Mouse (Mus musculus) kidney, embryonic 14.5 days (tissue): ENCODE measurements around the gene Gm14137. TPM values are rescaled to one million over a fixed set of nuclear protein-coding genes. Genes with fewer than 3 reads are reported as not detected.
A peak's percentile ranks its signal among the peaks of the same experiment; 100 is the strongest.

Source experiments
- ATAC-seq: fragments of 200-750 bp; cut with Nextera tagmentation; 2 replicates; pipeline ENCODE4 v1.8.0; 2017; ENCODE audit warnings: moderate number of reproducible peaks, mild to moderate bottlenecking, moderate TSS enrichment, moderate library complexity; ENCODE audit not compliant: low FRiP score, low TSS enrichment
- H3K27ac ChIP-seq: fragments of 300-500 bp; sonication (generic); 2 replicates; pipeline ENCODE4 v1.5.1; 2014; ENCODE audit warnings: low read depth, mild to moderate bottlenecking, low read length, moderate library complexity, mixed read lengths
- H3K27me3 ChIP-seq: fragments of 300-500 bp; sonication (generic); 2 replicates; pipeline ENCODE4 v1.6.1; 2014; ENCODE audit warnings: mild to moderate bottlenecking, low read length; ENCODE audit not compliant: control insufficient read depth, insufficient read depth
- H3K36me3 ChIP-seq: fragments of 300-500 bp; sonication (generic); 2 replicates; pipeline ENCODE4 v1.6.1; 2014; ENCODE audit warnings: low read length, mixed read lengths; ENCODE audit not compliant: control insufficient read depth, insufficient read depth
- H3K4me1 ChIP-seq: fragments of 300-500 bp; sonication (generic); 2 replicates; pipeline ENCODE4 v1.6.1; 2014; ENCODE audit warnings: low read length, mixed read lengths; ENCODE audit not compliant: control insufficient read depth, insufficient read depth
- H3K4me2 ChIP-seq: fragments of 300-500 bp; sonication (generic); replicated peaks from 2 replicates; pipeline ENCODE4 v1.6.1; 2014; ENCODE audit warnings: low read depth, mild to moderate bottlenecking, low read length
- H3K4me3 ChIP-seq: fragments of 300-500 bp; sonication (generic); 2 replicates; pipeline ENCODE4 v1.5.1; 2014; ENCODE audit warnings: mild to moderate bottlenecking, low read length
- H3K9ac ChIP-seq: fragments of 300-500 bp; sonication (generic); 2 replicates; pipeline ENCODE4 v1.6.1; 2014; ENCODE audit warnings: low read depth, mild to moderate bottlenecking, low read length, moderate library complexity
- H3K9me3 ChIP-seq: fragments of 300-500 bp; sonication (generic); 2 replicates; pipeline ENCODE4 v1.6.1; 2016; ENCODE audit warnings: low read length; ENCODE audit not compliant: control insufficient read depth
- WGBS: fragments of 180-500 bp; shearing (Covaris S2); extraction: QIAGEN DNeasy Blood & Tissue Kit; methylation state at CpG from one replicate; pipeline ENCODE4 v1.1.7; 2014; 5-methylcytosine and 5-hydroxymethylcytosine counted together
- polyA plus RNA-seq: library from polyadenylated mRNA; unstranded; fragments of >200 nt; fragmentation: Nextera tagmentation; extraction: Ambion mirVana; gene quantifications from 2 replicates; pipeline ENCODE4 v1.2.1, GENCODE M21; 2014

Gm14137 gene
- polyA plus RNA-seq = 0.31 and 0.43 TPM in 2 replicates

DNA sequence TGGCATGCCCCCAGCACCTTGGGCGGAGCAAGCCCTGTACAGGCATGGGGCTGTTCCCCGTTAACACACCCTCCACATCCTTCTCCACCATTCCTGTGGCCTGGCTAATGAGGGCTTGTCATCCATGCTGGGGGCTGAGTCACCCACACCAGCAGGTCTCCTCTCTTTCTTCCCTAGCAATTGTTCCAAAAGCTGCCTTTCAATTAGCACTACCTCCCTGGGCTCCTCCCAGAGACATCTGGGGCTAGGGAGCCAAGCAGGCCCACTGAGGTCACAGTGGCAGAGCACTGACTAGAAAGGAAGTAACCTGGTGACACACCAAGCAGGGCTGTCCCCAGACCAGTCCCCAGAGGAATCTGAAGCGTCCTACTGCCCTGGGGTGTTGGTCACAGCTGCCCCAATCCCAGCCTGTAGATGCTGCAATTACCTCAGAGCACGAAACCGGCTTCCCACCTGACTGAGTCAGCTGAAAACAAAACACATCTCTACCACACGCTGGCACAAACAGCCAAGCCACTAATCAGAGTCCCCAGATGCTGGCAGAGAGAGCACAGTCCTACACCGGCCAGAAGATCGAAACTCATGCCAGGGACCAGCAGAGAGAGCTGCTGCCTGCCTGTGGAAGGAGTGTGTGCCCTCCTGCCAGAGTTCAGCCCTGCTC, at the start of gene Gm14137:
Gm14137 (plus strand) TSS at position 519 of the 661 bp plus-strand sequence.
- Histone ChIP-seq H3K9me3 (no peaks in the 10 kb centered on the region), H3K4me2 (no peak within 1 kb of the TSS), H3K27me3 (no peaks in the 10 kb centered on the region), H3K36me3 (peaks cover 2% of the 10 kb centered on the region; the same call in 1 of the 2 replicates), H3K4me3 (no peak within 1 kb of the TSS), H3K27ac (peak within 1 kb of the TSS; percentile 52; the same call in 1 of the 2 replicates), H3K9ac (peak within 1 kb of the TSS; percentile 18; the same call in 1 of the 2 replicates), H3K4me1 (peaks cover 32% of the 10 kb centered on the region)
- no peak for ATAC-seq
- WGBS = 44% methylated on average over 8 of the region's 8 CpGs

DNA sequence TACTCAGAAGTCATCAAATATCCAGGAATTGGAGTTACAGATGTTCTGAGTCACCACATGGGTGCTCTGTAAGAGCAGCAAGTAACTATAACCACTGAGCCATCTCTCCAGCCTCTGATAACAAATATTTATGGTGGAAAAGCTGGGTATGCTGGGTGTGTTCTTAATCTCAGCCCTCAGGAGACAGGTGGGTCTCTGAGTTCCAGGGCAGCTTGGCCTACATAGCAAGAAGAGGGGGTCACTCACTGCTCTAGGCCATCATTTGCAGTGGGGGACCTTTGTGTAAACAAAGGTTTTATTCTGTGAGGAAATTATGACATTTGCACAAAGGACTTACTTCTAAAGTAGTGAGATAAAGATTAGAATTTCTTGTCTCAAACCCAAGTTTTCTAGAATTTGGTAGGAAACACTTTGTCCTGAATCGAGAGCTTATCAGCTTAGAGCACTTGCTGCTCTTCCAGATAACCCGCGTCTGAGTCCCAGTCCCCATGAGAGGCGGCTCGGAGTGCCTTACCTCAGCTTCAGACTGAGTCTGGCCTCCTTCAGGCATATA, 37.9 kb upstream of the Gm14137 start:
- H3K9me3 ChIP-seq = no peaks in the 10 kb centered on the region
- H3K4me1 ChIP-seq = no peaks in the 10 kb centered on the region
- peaks cover 75% of the 10 kb centered on the region for H3K36me3 ChIP-seq
- H3K4me2 ChIP-seq = no peak overlapping the region
- no peak overlapping the region for H3K4me3 ChIP-seq
- WGBS = 93% methylated on average over 5 of the region's 5 CpGs
- no peak overlapping the region for H3K9ac ChIP-seq
- H3K27ac ChIP-seq = no peak overlapping the region
- no peaks in the 10 kb centered on the region for H3K27me3 ChIP-seq
- no peak for ATAC-seq

DNA sequence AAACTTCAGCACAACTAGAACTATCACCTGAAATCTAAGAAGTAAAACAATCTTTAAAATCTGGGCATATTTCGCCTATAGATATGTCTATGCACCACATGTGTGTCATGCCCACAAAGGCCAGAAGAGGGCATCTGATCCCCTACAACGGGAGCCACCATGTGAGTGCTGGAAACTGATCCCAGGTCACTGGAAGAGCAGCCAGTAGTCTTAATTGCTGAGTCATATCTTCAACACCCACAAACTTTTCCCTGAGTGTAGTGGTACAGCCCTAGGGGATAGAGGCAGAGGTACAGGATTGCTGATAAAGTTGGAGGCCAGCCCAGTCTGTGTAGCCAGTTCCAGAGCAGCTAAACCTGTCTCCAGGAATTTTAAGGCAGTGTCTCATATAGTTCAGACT, 29.1 kb upstream of the Gm14137 start:
- ATAC-seq = no peak

DNA sequence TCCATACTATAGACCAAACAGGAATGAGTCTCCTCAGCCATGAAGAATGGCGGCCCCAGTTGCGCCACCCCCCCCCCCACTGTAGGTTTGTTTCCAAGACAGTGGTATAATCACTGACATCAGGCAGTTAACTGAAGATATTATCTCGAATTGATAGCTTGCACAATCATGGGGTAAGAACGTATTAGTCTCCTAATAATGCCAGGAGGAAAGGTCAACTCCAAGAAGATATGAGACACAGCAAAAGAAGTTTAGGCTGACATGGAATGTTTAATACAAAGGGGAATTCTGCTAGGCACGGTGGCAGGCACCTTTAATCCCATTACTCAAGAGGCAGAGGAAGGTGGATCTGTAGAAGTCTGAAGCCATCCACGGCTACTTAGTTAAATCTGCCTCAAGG, 27.9 kb upstream of the Gm14137 start:
- Histone ChIP-seq H3K4me2 (no peak overlapping the region), H3K4me3 (no peak overlapping the region), H3K27ac (no peak overlapping the region), H3K9ac (no peak overlapping the region), H3K36me3 (peaks cover 75% of the 10 kb centered on the region), H3K27me3 (no peaks in the 10 kb centered on the region), H3K9me3 (no peaks in the 10 kb centered on the region), H3K4me1 (no peaks in the 10 kb centered on the region)
- ATAC-seq = no peak
- 86% methylated on average over 6 of the region's 6 CpGs for WGBS

More for the DNA sequence above, 29.1 kb upstream of the Gm14137 start:
- Histone ChIP-seq H3K4me2 (no peak overlapping the region), H3K9me3 (no peaks in the 10 kb centered on the region), H3K36me3 (peaks cover 71% of the 10 kb centered on the region), H3K27ac (no peak overlapping the region), H3K4me1 (no peaks in the 10 kb centered on the region), H3K27me3 (no peaks in the 10 kb centered on the region), H3K4me3 (no peak overlapping the region), H3K9ac (no peak overlapping the region)
- WGBS = 90% methylated on average over 2 of the region's 2 CpGs

DNA sequence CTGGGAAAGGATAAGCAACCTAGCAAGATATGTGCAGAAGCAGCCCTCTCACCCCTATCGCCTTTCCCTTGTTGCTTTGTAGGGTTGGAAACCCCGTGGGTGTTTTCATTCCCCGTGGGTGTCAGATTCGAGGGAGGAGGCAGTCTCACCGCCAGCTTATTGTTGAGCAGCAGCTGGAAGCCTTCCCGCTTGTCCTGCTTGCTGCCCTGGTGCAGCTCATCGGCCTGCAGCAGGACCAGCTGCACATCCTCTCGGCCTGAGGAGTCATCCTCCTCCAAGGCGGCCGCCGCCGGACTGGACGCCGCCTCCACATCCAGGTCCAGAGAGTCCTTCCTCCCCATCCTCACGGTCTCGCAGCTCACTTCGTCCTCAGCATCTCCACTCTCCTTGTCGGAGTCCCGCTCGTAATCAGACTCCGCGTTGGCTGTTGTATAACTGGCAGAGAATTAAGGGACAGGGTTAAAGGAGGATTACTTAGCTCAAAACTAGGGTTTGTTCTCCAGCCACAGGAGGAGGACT, 27.1 kb upstream of the Gm14137 start:
- Histone ChIP-seq H3K27me3 (no peaks in the 10 kb centered on the region), H3K9ac (no peak overlapping the region), H3K9me3 (no peaks in the 10 kb centered on the region), H3K4me2 (no peak overlapping the region), H3K36me3 (peaks cover 75% of the 10 kb centered on the region), H3K27ac (0 out of 2 replicates have a peak overlapping the region, but pooled peaks have one; percentile 30), H3K4me1 (no peaks in the 10 kb centered on the region), H3K4me3 (no peak overlapping the region; the same call in 1 of the 2 replicates)
- peak; percentile 92 for ATAC-seq
- 51% methylated on average over 22 of the region's 22 CpGs for WGBS

DNA sequence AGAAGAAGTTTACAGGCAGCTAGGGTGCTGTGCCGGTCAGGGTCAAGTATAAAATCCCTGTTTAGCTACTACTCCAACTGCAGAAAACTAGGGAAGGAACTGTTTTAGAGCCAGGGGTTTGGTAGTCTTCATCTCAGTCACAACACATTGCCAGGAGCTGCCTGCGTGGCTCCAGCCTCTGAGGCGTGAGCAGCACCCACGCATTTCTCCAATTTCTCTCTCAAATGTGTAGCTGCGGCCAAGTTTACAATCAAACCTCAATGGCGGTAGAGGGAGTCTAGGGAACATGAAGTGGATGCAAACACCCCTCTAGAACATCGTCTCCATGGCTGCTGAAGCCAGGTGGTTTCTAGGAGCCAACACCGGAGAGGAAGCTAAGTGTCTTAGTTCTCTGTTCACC, 26.5 kb upstream of the Gm14137 start:
- Histone ChIP-seq H3K4me1 (no peaks in the 10 kb centered on the region), H3K27me3 (no peaks in the 10 kb centered on the region), H3K27ac (0 out of 2 replicates have a peak overlapping the region, but pooled peaks have one; percentile 30), H3K9ac (no peak overlapping the region), H3K36me3 (peaks cover 76% of the 10 kb centered on the region), H3K4me2 (no peak overlapping the region), H3K9me3 (no peaks in the 10 kb centered on the region), H3K4me3 (no peak overlapping the region; the same call in 1 of the 2 replicates)
- 80% methylated on average over 8 of the region's 8 CpGs for WGBS
- ATAC-seq = no peak

DNA sequence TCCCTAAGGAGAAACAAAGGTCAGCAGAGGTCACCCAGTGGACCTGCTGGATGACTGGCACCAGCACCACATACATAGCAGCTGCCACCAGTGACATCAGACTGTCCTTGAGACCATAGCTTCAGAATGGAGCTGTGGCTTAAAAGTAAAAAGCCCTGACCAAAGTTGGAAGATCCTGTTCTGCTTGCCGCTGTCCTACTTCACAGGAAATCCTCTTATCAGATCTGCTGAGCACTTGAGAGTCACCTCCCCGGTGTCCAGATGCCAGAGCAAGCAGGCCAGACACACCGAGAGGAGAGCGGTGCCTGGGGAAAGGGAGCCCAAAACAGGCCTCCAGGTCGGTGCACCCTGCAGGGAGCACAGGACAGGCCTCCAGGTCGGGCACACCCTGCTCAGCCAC, 22.1 kb upstream of the Gm14137 start:
- Histone ChIP-seq H3K4me1 (peaks cover 3% of the 10 kb centered on the region; the same call in 1 of the 2 replicates), H3K4me2 (no peak overlapping the region), H3K4me3 (no peak overlapping the region), H3K27me3 (no peaks in the 10 kb centered on the region), H3K36me3 (peaks cover 58% of the 10 kb centered on the region), H3K27ac (no peak overlapping the region), H3K9me3 (no peaks in the 10 kb centered on the region), H3K9ac (no peak overlapping the region)
- WGBS = 80% methylated on average over 6 of the region's 6 CpGs
- ATAC-seq = no peak

DNA sequence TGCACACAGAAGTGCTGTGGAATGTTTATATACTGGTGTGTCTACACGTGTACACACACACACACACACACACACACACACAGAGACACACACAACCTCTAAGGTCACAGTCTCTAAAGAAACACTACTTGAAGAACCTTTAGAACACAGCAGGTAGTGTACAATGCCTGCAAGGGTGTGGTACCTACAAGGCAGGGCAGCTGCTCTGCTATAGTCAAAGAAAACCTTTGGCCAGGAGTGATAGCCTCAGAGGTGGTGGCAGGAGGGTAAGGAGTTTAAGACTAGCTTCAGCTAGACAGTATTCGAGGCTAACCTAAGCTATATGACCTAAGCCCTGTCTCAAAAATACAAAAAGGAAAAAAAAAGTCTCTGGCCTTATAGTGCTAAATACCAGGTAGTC, 19.6 kb upstream of the Gm14137 start:
- no peaks in the 10 kb centered on the region for H3K9me3 ChIP-seq
- no peak overlapping the region for H3K4me2 ChIP-seq
- peaks cover 3% of the 10 kb centered on the region; the same call in 1 of the 2 replicates for H3K4me1 ChIP-seq
- H3K9ac ChIP-seq = no peak overlapping the region
- ATAC-seq = no peak
- 85% methylated on average over 2 of the region's 2 CpGs for WGBS
- no peak overlapping the region for H3K4me3 ChIP-seq
- peaks cover 38% of the 10 kb centered on the region for H3K36me3 ChIP-seq
- no peak overlapping the region for H3K27ac ChIP-seq
- H3K27me3 ChIP-seq = no peaks in the 10 kb centered on the region

DNA sequence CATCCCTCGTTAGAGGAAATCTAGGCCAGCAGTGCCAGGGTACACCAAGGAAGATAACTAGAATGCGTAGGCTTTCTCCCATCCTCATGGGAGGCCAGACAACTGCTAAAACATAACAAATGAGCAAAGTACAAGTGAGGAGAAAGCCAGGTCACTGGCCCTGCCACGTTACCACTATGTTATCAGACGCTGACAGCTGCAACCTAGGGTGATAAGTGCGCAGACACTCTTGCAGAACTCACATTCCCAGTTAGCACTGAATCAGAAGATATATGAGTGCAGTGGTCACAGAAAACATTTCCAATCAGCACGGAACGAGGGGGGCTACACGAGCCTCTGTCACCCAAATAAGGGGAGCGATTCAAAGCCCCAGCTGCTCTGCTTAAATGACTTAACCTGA, 18.9 kb upstream of the Gm14137 start:
- no peak overlapping the region for H3K9ac ChIP-seq
- ATAC-seq = no peak
- no peaks in the 10 kb centered on the region for H3K9me3 ChIP-seq
- peaks cover 35% of the 10 kb centered on the region for H3K36me3 ChIP-seq
- H3K4me3 ChIP-seq = 0 out of 2 replicates have a peak overlapping the region, but pooled peaks have one; percentile 97
- no peak overlapping the region for H3K27ac ChIP-seq
- H3K4me2 ChIP-seq = peak overlapping the region; percentile 71; the same call in 1 of the 2 replicates
- H3K4me1 ChIP-seq = peaks cover 3% of the 10 kb centered on the region; the same call in 1 of the 2 replicates
- no peaks in the 10 kb centered on the region for H3K27me3 ChIP-seq
- 81% methylated on average over 9 of the region's 9 CpGs for WGBS
